Comparison of ENCODE assay signal across 9 mouse cellular contexts in the genomic region with DNA sequence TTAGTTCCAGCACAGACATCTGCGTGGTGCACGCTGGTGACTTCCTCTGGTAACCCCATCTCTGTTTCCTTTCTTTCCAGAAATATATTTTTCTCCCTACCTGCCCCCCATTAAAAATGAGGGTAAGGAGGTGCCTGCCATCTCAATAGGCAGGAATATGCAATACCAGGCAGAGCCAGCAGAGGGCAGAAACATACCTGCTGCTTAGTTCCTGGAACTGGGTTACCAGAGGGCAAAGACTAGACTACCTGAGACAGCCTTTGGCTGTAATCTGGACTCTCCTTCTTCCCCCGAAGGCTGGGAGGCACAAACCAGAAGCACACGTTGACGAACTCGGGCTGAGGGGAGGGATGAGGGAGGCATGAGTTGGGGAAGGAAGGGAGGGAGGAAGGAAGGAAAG. TPM values are rescaled to one million over a fixed set of nuclear protein-coding genes. Genes with fewer than 3 reads are reported as not detected.
DNase-seq lines count a peak whose midpoint lies in the region; ATAC-seq and TF ChIP-seq lines count a peak whose summit lies in the region.
"Had no signal": no experiment of that assay in that cellular context is flagged by ENCODE, and none has a peak within 500 bp of the region (broad histone marks: within the 10 kb centered on the region; RNA-seq: fewer than 3 reads in every experiment).

No protein-coding gene starts in this region.

- TF ChIP-seq CTCF in forebrain, postnatal 0 days (IDR thresholded peaks at IDR 0.05; ENCODE audit: low read depth): peak; percentile 90

- no peaks in the 10 kb centered on the region for H3K4me1 ChIP-seq in forebrain, postnatal 0 days (ENCODE audit: insufficient read depth)
- H3K4me1 ChIP-seq in forebrain, embryonic 13.5 days: no peaks in the 10 kb centered on the region
- peaks cover 7% of the 10 kb centered on the region for H3K4me1 ChIP-seq in embryonic facial prominence, embryonic 10.5 days
- H3K4me1 ChIP-seq: midbrain, embryonic 12.5 days had no signal

- 24% methylated on average over 6 of the region's 6 CpGs for WGBS in forebrain, postnatal 0 days
- 10% methylated on average over 6 of the region's 6 CpGs for WGBS in forebrain, embryonic 13.5 days
- WGBS in embryonic facial prominence, embryonic 10.5 days: 15% methylated on average over 6 of the region's 6 CpGs

- 0 out of 2 replicates have a peak, but pooled peaks cover 4% of the 10 kb centered on the region for H3K36me3 ChIP-seq in forebrain, postnatal 0 days (ENCODE audit: insufficient read depth)
- H3K36me3 ChIP-seq in forebrain, embryonic 13.5 days (ENCODE audit: poor library complexity, severe bottlenecking): peaks cover 27% of the 10 kb centered on the region; the same call in 1 of the 2 replicates
- peaks cover 47% of the 10 kb centered on the region for H3K36me3 ChIP-seq in embryonic facial prominence, embryonic 10.5 days (replicated peaks)
- H3K36me3 ChIP-seq in splenic B cell, adult 2 months (ENCODE audit: control insufficient read depth, insufficient read depth, low read length, poor library complexity, severe bottlenecking): no peaks in the 10 kb centered on the region
- H3K36me3 ChIP-seq: midbrain, embryonic 12.5 days had no signal

- DNase-seq in forebrain, postnatal 0 days: peak; percentile 75
- DNase-seq in adrenal gland, postnatal 14 days: peak; percentile 83
- DNase-seq in embryonic facial prominence, embryonic 10.5 days (ENCODE audit: low spot score): peak; percentile 74
- DNase-seq in induced T-regulatory cell, adult 2 months (ENCODE audit: low read depth): peak; percentile 91
- DNase-seq in left cerebral cortex, adult 8-10 months (ENCODE audit: low spot score in 2 of 2): peak; percentile 33 to 66
- peak; percentile 17 to 68 for DNase-seq in monocyte, adult 2 months (ENCODE audit: low read depth in 1 of 2, low spot score in 2 of 2)
- DNase-seq in splenic B cell, adult 2 months (ENCODE audit: low read depth, low spot score): peak; percentile 90

- H3K9me3 ChIP-seq in forebrain, postnatal 0 days (ENCODE audit: low read length): no peaks in the 10 kb centered on the region
- no peaks in the 10 kb centered on the region for H3K9me3 ChIP-seq in forebrain, embryonic 13.5 days (replicated peaks)
- H3K9me3 ChIP-seq in embryonic facial prominence, embryonic 10.5 days: no peaks in the 10 kb centered on the region
- H3K9me3 ChIP-seq: midbrain, embryonic 12.5 days had no signal

- H3K9ac ChIP-seq in forebrain, postnatal 0 days: no peak overlapping the region
- no peak overlapping the region for H3K9ac ChIP-seq in forebrain, embryonic 13.5 days
- H3K9ac ChIP-seq: midbrain, embryonic 12.5 days had no signal

- ATAC-seq in forebrain, postnatal 0 days: 0 out of 2 replicates have a peak, but pooled peaks have one; percentile 25
- ATAC-seq in forebrain, embryonic 13.5 days: no peak

- no peaks in the 10 kb centered on the region for H3K27me3 ChIP-seq in forebrain, postnatal 0 days (ENCODE audit: insufficient read depth, low read length)
- H3K27me3 ChIP-seq in forebrain, embryonic 13.5 days: no peaks in the 10 kb centered on the region
- no peaks in the 10 kb centered on the region for H3K27me3 ChIP-seq in embryonic facial prominence, embryonic 10.5 days (replicated peaks; ENCODE audit: low read depth, poor library complexity, severe bottlenecking)
- H3K27me3 ChIP-seq in splenic B cell, adult 2 months (ENCODE audit: control insufficient read depth, insufficient read depth, low read length, poor library complexity, severe bottlenecking): no peaks in the 10 kb centered on the region
- H3K27me3 ChIP-seq: midbrain, embryonic 12.5 days had no signal

- H3K4me2 ChIP-seq in forebrain, postnatal 0 days (ENCODE audit: low read depth): no peak overlapping the region
- H3K4me2 ChIP-seq in forebrain, embryonic 13.5 days: no peak overlapping the region
- H3K4me2 ChIP-seq: midbrain, embryonic 12.5 days had no signal

- no peak overlapping the region for H3K27ac ChIP-seq in forebrain, postnatal 0 days (ENCODE audit: low read depth, low read length)
- no peak overlapping the region for H3K27ac ChIP-seq in forebrain, embryonic 13.5 days
- peak overlapping the region; percentile 40; the same call in 1 of the 2 replicates for H3K27ac ChIP-seq in embryonic facial prominence, embryonic 10.5 days (replicated peaks)
- H3K27ac ChIP-seq: midbrain, embryonic 12.5 days had no signal

- no peak overlapping the region for H3K4me3 ChIP-seq in forebrain, postnatal 0 days (ENCODE audit: low read depth, low read length)
- no peak overlapping the region for H3K4me3 ChIP-seq in forebrain, embryonic 13.5 days
- no peak overlapping the region for H3K4me3 ChIP-seq in embryonic facial prominence, embryonic 10.5 days
- H3K4me3 ChIP-seq: midbrain, embryonic 12.5 days had no signal

RNA-seq across cellular contexts. Expression of a gene that starts 24.8 kb away (rescaled TPM):
- 67.2 and 83.2 TPM in 2 replicates for total RNA-seq in forebrain, postnatal 0 days (2014; rRNA removed)
- 20.0 and 29.7 TPM in 2 replicates for polyA plus RNA-seq in forebrain, postnatal 0 days (2015; fragmentation: Nextera tagmentation; extraction: Ambion mirVana)
- 90.0 and 98.7 TPM in 2 replicates for polyA plus RNA-seq in forebrain, embryonic 13.5 days (2015; fragmentation: Nextera tagmentation; extraction: Ambion mirVana)
- 58.4 and 83.0 TPM in 2 replicates for total RNA-seq in adrenal gland, postnatal 14 days (2021)
- polyA plus RNA-seq in embryonic facial prominence, embryonic 10.5 days (2016; fragmentation: Nextera tagmentation; extraction: Ambion mirVana): 77.6 and 79.3 TPM in 2 replicates
- 10 to 100 TPM; 72.4 to 79.4 (median 73.1) TPM for total RNA-seq in left cerebral cortex, adult 8-10 months (2022)

RNA-seq across cellular contexts. Expression of a gene that starts 26.2 kb away (rescaled TPM):
- total RNA-seq in forebrain, postnatal 0 days (2014; rRNA removed): 46.2 and 47.8 TPM in 2 replicates
- 25.9 and 29.9 TPM in 2 replicates for polyA plus RNA-seq in forebrain, postnatal 0 days (2015; fragmentation: Nextera tagmentation; extraction: Ambion mirVana)
- 42.7 and 46.4 TPM in 2 replicates for polyA plus RNA-seq in forebrain, embryonic 13.5 days (2015; fragmentation: Nextera tagmentation; extraction: Ambion mirVana)
- total RNA-seq in adrenal gland, postnatal 14 days (2021): 115 and 120 TPM in 2 replicates
- 48.6 and 48.7 TPM in 2 replicates for polyA plus RNA-seq in embryonic facial prominence, embryonic 10.5 days (2016; fragmentation: Nextera tagmentation; extraction: Ambion mirVana)
- total RNA-seq in left cerebral cortex, adult 8-10 months (2022): 10 to 100 TPM; 24.6 to 38.7 (median 31.1) TPM

RNA-seq across cellular contexts. Expression of a gene that starts 28.0 kb away (rescaled TPM):
- 0.10 TPM in 1 of 2 replicates, not detected in the other for total RNA-seq in forebrain, postnatal 0 days (2014; rRNA removed)
- 0.12 TPM in 1 of 2 replicates, not detected in the other for polyA plus RNA-seq in forebrain, postnatal 0 days (2015; fragmentation: Nextera tagmentation; extraction: Ambion mirVana)
- 0.10 TPM in 1 of 2 replicates, not detected in the other for polyA plus RNA-seq in forebrain, embryonic 13.5 days (2015; fragmentation: Nextera tagmentation; extraction: Ambion mirVana)
- total RNA-seq in adrenal gland, postnatal 14 days (2021): 0.26 and 4.7 TPM in 2 replicates
- polyA plus RNA-seq in embryonic facial prominence, embryonic 10.5 days (2016; fragmentation: Nextera tagmentation; extraction: Ambion mirVana): 0.09 and 0.18 TPM in 2 replicates
- under 1 TPM in 2 of 4 experiments, not detected in 2; 0.26 to 0.27 TPM for total RNA-seq in left cerebral cortex, adult 8-10 months (2022)

RNA-seq across cellular contexts. Expression of a gene that starts 34.1 kb away (rescaled TPM):
- 11.4 and 12.2 TPM in 2 replicates for total RNA-seq in forebrain, postnatal 0 days (2014; rRNA removed)
- polyA plus RNA-seq in forebrain, postnatal 0 days (2015; fragmentation: Nextera tagmentation; extraction: Ambion mirVana): 8.1 and 10.3 TPM in 2 replicates
- 0.37 and 0.40 TPM in 2 replicates for polyA plus RNA-seq in forebrain, embryonic 13.5 days (2015; fragmentation: Nextera tagmentation; extraction: Ambion mirVana)
- total RNA-seq in adrenal gland, postnatal 14 days (2021): 45.7 and 48.0 TPM in 2 replicates
- polyA plus RNA-seq in embryonic facial prominence, embryonic 10.5 days (2016; fragmentation: Nextera tagmentation; extraction: Ambion mirVana): 0.26 and 0.36 TPM in 2 replicates
- 10 to 100 TPM; 42.4 to 49.5 (median 45.5) TPM for total RNA-seq in left cerebral cortex, adult 8-10 months (2022)

RNA-seq across cellular contexts. Expression of a gene that starts 42.2 kb away (rescaled TPM):
- total RNA-seq in forebrain, postnatal 0 days (2014; rRNA removed): 90.6 and 110 TPM in 2 replicates
- polyA plus RNA-seq in forebrain, postnatal 0 days (2015; fragmentation: Nextera tagmentation; extraction: Ambion mirVana): 76.5 and 95.6 TPM in 2 replicates
- polyA plus RNA-seq in forebrain, embryonic 13.5 days (2015; fragmentation: Nextera tagmentation; extraction: Ambion mirVana): 21.7 and 25.4 TPM in 2 replicates
- 23.3 and 30.8 TPM in 2 replicates for total RNA-seq in adrenal gland, postnatal 14 days (2021)
- 12.7 and 13.2 TPM in 2 replicates for polyA plus RNA-seq in embryonic facial prominence, embryonic 10.5 days (2016; fragmentation: Nextera tagmentation; extraction: Ambion mirVana)
- 100 to 1,000 TPM; 147 to 167 (median 161) TPM for total RNA-seq in left cerebral cortex, adult 8-10 months (2022)
